Mouse (Mus musculus) lung, postnatal 0 days (tissue): ENCODE data around the gene Usf3.

Experiments used
- CTCF ChIP-seq: IDR thresholded peaks from 2 replicates; pipeline ENCODE4 v1.5.1; 2016; ENCODE audit warnings: antibody characterized with exemption, mild to moderate bottlenecking
- EP300 ChIP-seq: IDR thresholded peaks from 2 replicates; pipeline ENCODE4 v1.6.1; 2016; ENCODE audit warnings: antibody characterized with exemption, mild to moderate bottlenecking, control low read depth

- TF ChIP-seq EP300, result peak; percentile 90
- TF ChIP-seq CTCF, result no peak
Measured at GRCm38 (mm10) chr16:44138979-44139535, 34.0 kb upstream of the Usf3 start.
